Mouse (Mus musculus): ENCODE data around the gene Ciao1. TPM values are rescaled to one million over a fixed set of nuclear protein-coding genes. Genes with fewer than 3 reads are reported as not detected.

The Ciao1 gene
- 71.2 and 86.2 TPM in 2 replicates for total RNA-seq (2012; rRNA removed)

- Histone ChIP-seq H3K9me3 (ENCODE audit: control insufficient read depth, insufficient read depth, low read depth, low read length) (no peaks in the 10 kb centered on the region), H3K27ac (ENCODE audit: insufficient read depth, low read depth, low read length, poor library complexity, severe bottlenecking) (peak within 1 kb of the TSS; percentile 72), H3K4me3 (ENCODE audit: insufficient read depth in 1 of 2, low read depth in 1 of 2, low read length in 2 of 2, poor library complexity in 1 of 2, severe bottlenecking in 1 of 2) (peak within 1 kb of the TSS; percentile 97 to 99), H3K9ac (ENCODE audit: insufficient read depth, low read depth, low read length, poor library complexity, severe bottlenecking) (peak within 1 kb of the TSS; percentile 96), H3K36me3 (ENCODE audit: control insufficient read depth, insufficient read depth, low read length, poor library complexity, severe bottlenecking) (peaks cover 7% of the 10 kb centered on the region), H3K4me1 (ENCODE audit: control insufficient read depth in 2 of 2, insufficient read depth in 2 of 2, low read length in 2 of 2, poor library complexity in 1 of 2) (peaks cover 0 to 6% of the 10 kb centered on the region in 2 experiments; a peak in 2 of 4 replicates)
- in situ Hi-C loops (cut with MboI; ENCODE audit: low sequenced_read_pairs in 2 of 2, unreplicated experiment in 2 of 2), result loop anchor here (25.0 kb wide), 2 partner anchors 1390 to 1865 kb away; partner anchors contain the start of gene Polr1b (in 1 of the 2)
- DNase-seq (ENCODE audit: low read depth, low spot score), result peak; percentile 99
- TF ChIP-seq CHD2 (IDR thresholded peaks at IDR 0.05; ENCODE audit: low read depth, low read length) (peak; percentile 95), HCFC1 (IDR thresholded peaks at IDR 0.05; ENCODE audit: borderline replicate concordance, insufficient read depth, low read length) (peak; percentile 98), ZC3H11A (IDR thresholded peaks at IDR 0.05; ENCODE audit: borderline replicate concordance, low read depth, low read length) (no peak)
Observed at GRCm38 (mm10) chr2:127247592-127248333, at the start of gene Ciao1, which contains the start of gene Tmem127. Ciao1 (minus strand) TSS chr2:127247816. Tmem127 (plus strand) TSS chr2:127247908.

GRCm38 (mm10) chr2:127297001-127297805 lies 49.6 kb upstream of the Ciao1 start:
- Histone ChIP-seq H3K27ac (ENCODE audit: insufficient read depth, low read depth, low read length, poor library complexity, severe bottlenecking) (no peak overlapping the region), H3K36me3 (ENCODE audit: control insufficient read depth, insufficient read depth, low read length, poor library complexity, severe bottlenecking) (peaks cover 15% of the 10 kb centered on the region), H3K9ac (ENCODE audit: insufficient read depth, low read depth, low read length, poor library complexity, severe bottlenecking) (no peak overlapping the region), H3K9me3 (ENCODE audit: control insufficient read depth, insufficient read depth, low read depth, low read length) (no peaks in the 10 kb centered on the region), H3K4me1 (ENCODE audit: control insufficient read depth in 2 of 2, insufficient read depth in 2 of 2, low read length in 2 of 2, poor library complexity in 1 of 2) (peaks cover 0 to 6% of the 10 kb centered on the region in 2 experiments; a peak in 2 of 4 replicates), H3K4me3 (ENCODE audit: insufficient read depth in 1 of 2, low read depth in 1 of 2, low read length in 2 of 2, poor library complexity in 1 of 2, severe bottlenecking in 1 of 2) (no peak overlapping the region)
- no peak for TF ChIP-seq ZNF384 (IDR thresholded peaks at IDR 0.05; ENCODE audit: low read depth, low read length)
- TF ChIP-seq ZC3H11A (IDR thresholded peaks at IDR 0.05; ENCODE audit: borderline replicate concordance, low read depth, low read length), result no peak
- no peak for TF ChIP-seq MAFK (IDR thresholded peaks at IDR 0.05; ENCODE audit: insufficient read depth, low read depth, low read length)
- no peak for TF ChIP-seq CHD2 (IDR thresholded peaks at IDR 0.05; ENCODE audit: low read depth, low read length)
- no peak for TF ChIP-seq HCFC1 (IDR thresholded peaks at IDR 0.05; ENCODE audit: borderline replicate concordance, insufficient read depth, low read length)
- DNase-seq (ENCODE audit: low read depth, low spot score), result no peak
- in situ Hi-C loops (cut with MboI; ENCODE audit: low sequenced_read_pairs in 2 of 2, unreplicated experiment in 2 of 2), result no loop called here

GRCm38 (mm10) chr2:127292250-127292649 lies 44.6 kb upstream of the Ciao1 start:
- H3K9me3 ChIP-seq (ENCODE audit: control insufficient read depth, insufficient read depth, low read depth, low read length), result no peaks in the 10 kb centered on the region
- in situ Hi-C loops (cut with MboI; ENCODE audit: low sequenced_read_pairs in 2 of 2, unreplicated experiment in 2 of 2), result no loop called here
- H3K27ac ChIP-seq (ENCODE audit: insufficient read depth, low read depth, low read length, poor library complexity, severe bottlenecking), result no peak overlapping the region
- H3K4me1 ChIP-seq (ENCODE audit: control insufficient read depth in 2 of 2, insufficient read depth in 2 of 2, low read length in 2 of 2, poor library complexity in 1 of 2), result no peaks in the 10 kb centered on the region
- H3K9ac ChIP-seq (ENCODE audit: insufficient read depth, low read depth, low read length, poor library complexity, severe bottlenecking), result no peak overlapping the region
- H3K36me3 ChIP-seq (ENCODE audit: control insufficient read depth, insufficient read depth, low read length, poor library complexity, severe bottlenecking), result peaks cover 11% of the 10 kb centered on the region
- DNase-seq (ENCODE audit: low read depth, low spot score), result no peak
- no peak for TF ChIP-seq CHD2 (IDR thresholded peaks at IDR 0.05; ENCODE audit: low read depth, low read length)
- H3K4me3 ChIP-seq (ENCODE audit: insufficient read depth in 1 of 2, low read depth in 1 of 2, low read length in 2 of 2, poor library complexity in 1 of 2, severe bottlenecking in 1 of 2), result no peak overlapping the region

GRCm38 (mm10) chr2:127278162-127278561 lies 30.5 kb upstream of the Ciao1 start:
- Histone ChIP-seq H3K9ac (ENCODE audit: insufficient read depth, low read depth, low read length, poor library complexity, severe bottlenecking) (no peak overlapping the region), H3K27ac (ENCODE audit: insufficient read depth, low read depth, low read length, poor library complexity, severe bottlenecking) (no peak overlapping the region), H3K4me3 (ENCODE audit: insufficient read depth in 1 of 2, low read depth in 1 of 2, low read length in 2 of 2, poor library complexity in 1 of 2, severe bottlenecking in 1 of 2) (no peak overlapping the region), H3K4me1 (ENCODE audit: control insufficient read depth in 2 of 2, insufficient read depth in 2 of 2, low read length in 2 of 2, poor library complexity in 1 of 2) (no peaks in the 10 kb centered on the region), H3K36me3 (ENCODE audit: control insufficient read depth, insufficient read depth, low read length, poor library complexity, severe bottlenecking) (no peaks in the 10 kb centered on the region), H3K9me3 (ENCODE audit: control insufficient read depth, insufficient read depth, low read depth, low read length) (no peaks in the 10 kb centered on the region)
- in situ Hi-C loops (cut with MboI; ENCODE audit: low sequenced_read_pairs in 2 of 2, unreplicated experiment in 2 of 2), result no loop called here
- TF ChIP-seq ZNF384 (IDR thresholded peaks at IDR 0.05; ENCODE audit: low read depth, low read length), result no peak
- no peak for TF ChIP-seq ZC3H11A (IDR thresholded peaks at IDR 0.05; ENCODE audit: borderline replicate concordance, low read depth, low read length)
- TF ChIP-seq HCFC1 (IDR thresholded peaks at IDR 0.05; ENCODE audit: borderline replicate concordance, insufficient read depth, low read length), result no peak
- no peak for TF ChIP-seq CHD2 (IDR thresholded peaks at IDR 0.05; ENCODE audit: low read depth, low read length)
- no peak for TF ChIP-seq MAFK (IDR thresholded peaks at IDR 0.05; ENCODE audit: insufficient read depth, low read depth, low read length)
- no peak for DNase-seq (ENCODE audit: low read depth, low spot score)

Data from ES-E14 (cell line).